Mouse (Mus musculus) embryonic stem cell, embryonic (primary cell): ENCODE results near the gene Cemip.

Experiments
- CTCF ChIA-PET, 4 experiments: fragments of 300-600 bp in 2 of 4; fragments of 350-600 bp in 2 of 4; sonication (Branson Sonifier 250); formaldehyde crosslinking; loops; one replicate each; lab custom pipeline; 2022; ENCODE audit warnings: inconsistent platforms in 2 of 4; lab: Charles Lee
- POLR2A ChIA-PET, 4 experiments: fragments of 300-600 bp in 2 of 4; fragments of 350-600 bp in 2 of 4; sonication (Branson Sonifier 250); formaldehyde crosslinking; loops; one replicate each; lab custom pipeline; 2022; ENCODE audit warnings: antibody characterized with exemption in 4 of 4, inconsistent platforms in 1 of 4; lab: Charles Lee

Gene Cemip

GRCm38 (mm10) chr7:83901425-83901824 is 184.9 kb downstream of the Cemip start:
- ChIA-PET POLR2A (interaction anchor here in 3 of 4 experiments (0.6 to 7.5 kb wide), 20 partner anchors 10 to 400 kb away, joined by 3 to 166 read pairs (median 20); partner anchors contain the start of genes Mesd (in 3 of the 3), Tlnrd1 (in 3 of the 3) and Stard5 (in 1 of the 3)), CTCF (interaction anchor here in 1 of 4 experiments (0.6 kb wide), 1 partner anchor 371 kb away, joined by 9 read pairs; no protein-coding TSS in a partner anchor)

GRCm38 (mm10) chr7:83900519-83900918 is 185.8 kb downstream of the Cemip start:
- CTCF ChIA-PET: interaction anchor here in 2 of 4 experiments (0.6 to 0.7 kb wide), 3 partner anchors 187 to 372 kb away, joined by 3 to 9 read pairs (median 3); no protein-coding TSS in a partner anchor
- POLR2A ChIA-PET: interaction anchor here in 3 of 4 experiments (0.6 to 7.5 kb wide), 12 partner anchors 9 to 348 kb away, joined by 3 to 166 read pairs (median 34); partner anchors contain the start of genes Mesd (in 3 of the 3), Tlnrd1 (in 3 of the 3) and Stard5 (in 1 of the 3)

- CTCF ChIA-PET: interaction anchor here in 2 of 4 experiments (0.5 to 0.9 kb wide), 2 partner anchors 12 to 852 kb away, joined by 3 to 5 read pairs; no protein-coding TSS in a partner anchor
- POLR2A ChIA-PET: interaction anchor here in 3 of 4 experiments (1.0 to 7.5 kb wide), 7 partner anchors 9 to 20 kb away, joined by 3 to 166 read pairs (median 6); partner anchors contain the start of genes Mesd (in 2 of the 3) and Tlnrd1 (in 2 of the 3)
These were observed 188.0 kb downstream of the Cemip start for GRCm38 (mm10) chr7:83898267-83898666.

GRCm38 (mm10) chr7:83896077-83896740 is 190.1 kb downstream of the Cemip start:
- POLR2A ChIA-PET: no interaction called here
- CTCF ChIA-PET: no interaction called here

GRCm38 (mm10) chr7:83894348-83894747 is 192.0 kb downstream of the Cemip start:
- ChIA-PET POLR2A (interaction anchor here in 2 of 4 experiments (0.5 to 1.3 kb wide), 2 partner anchors 8 to 10 kb away, joined by 3 read pairs; partner anchors contain the start of gene Mesd (in 1 of the 2)), CTCF (no interaction called here)

GRCm38 (mm10) chr7:83892333-83892669 is 194.0 kb downstream of the Cemip start:
- ChIA-PET CTCF (interaction anchor here in 2 of 4 experiments (1.1 to 1.4 kb wide), 4 partner anchors 28 to 197 kb away, joined by 4 to 7 read pairs (median 4); partner anchors contain the start of gene Cemip (in 1 of the 2)), POLR2A (interaction anchor here in 3 of 4 experiments (0.6 to 5.9 kb wide), 29 partner anchors 8 to 1025 kb away, joined by 3 to 160 read pairs (median 6); partner anchors contain the start of genes Stard5 (in 2 of the 3), Cfap161 (in 1 of the 3), Mesd (in 1 of the 3) and Mex3b (in 1 of the 3))

- POLR2A ChIA-PET: interaction anchor here (0.6 to 5.9 kb wide), 82 partner anchors 9 to 1125 kb away, joined by 3 to 160 read pairs (median 4); partner anchors contain the start of genes Cemip (in 2 of the 4), Cfap161 (in 2 of the 4), Stard5 (in 2 of the 4) and Mex3b (in 1 of the 4)
These were observed 194.6 kb downstream of the Cemip start for GRCm38 (mm10) chr7:83891433-83892332.

GRCm38 (mm10) chr7:83889946-83890345 is 196.4 kb downstream of the Cemip start:
- CTCF ChIA-PET: interaction anchor here in 1 of 4 experiments (1.2 kb wide), 1 partner anchor 87 kb away, joined by 3 read pairs; no protein-coding TSS in a partner anchor

More at GRCm38 (mm10) chr7:83891433-83892332, 194.6 kb downstream of the Cemip start:
- CTCF ChIA-PET: interaction anchor here (0.7 to 1.4 kb wide), 12 partner anchors 10 to 381 kb away, joined by 3 to 7 read pairs (median 4); partner anchors contain the start of genes Cemip (in 1 of the 4) and Stard5 (in 1 of the 4)

GRCm38 (mm10) chr7:83889383-83889782 is 196.9 kb downstream of the Cemip start:
- CTCF ChIA-PET: interaction anchor here in 1 of 4 experiments (1.2 kb wide), 1 partner anchor 86 kb away, joined by 3 read pairs; no protein-coding TSS in a partner anchor
- POLR2A ChIA-PET: interaction anchor here in 3 of 4 experiments (0.7 to 5.9 kb wide), 7 partner anchors 8 to 300 kb away, joined by 3 to 160 read pairs (median 12); no protein-coding TSS in a partner anchor

More at GRCm38 (mm10) chr7:83889946-83890345, 196.4 kb downstream of the Cemip start:
- POLR2A ChIA-PET: interaction anchor here in 3 of 4 experiments (0.7 to 5.9 kb wide), 8 partner anchors 8 to 299 kb away, joined by 3 to 160 read pairs (median 12); no protein-coding TSS in a partner anchor

GRCm38 (mm10) chr7:83886366-83887129 is 199.8 kb downstream of the Cemip start:
- ChIA-PET CTCF (interaction anchor here in 2 of 4 experiments (1.1 to 1.4 kb wide), 3 partner anchors 11 to 211 kb away, joined by 3 read pairs; no protein-coding TSS in a partner anchor), POLR2A (interaction anchor here in 3 of 4 experiments (0.6 to 5.9 kb wide), 13 partner anchors 12 to 361 kb away, joined by 3 to 166 read pairs (median 6); partner anchors contain the start of gene Stard5 (in 1 of the 3))

GRCm38 (mm10) chr7:83885835-83886234 is 200.5 kb downstream of the Cemip start:
- ChIA-PET CTCF (interaction anchor here in 3 of 4 experiments (0.5 to 1.2 kb wide), 3 partner anchors 12 to 421 kb away, joined by 3 to 5 read pairs (median 4); no protein-coding TSS in a partner anchor), POLR2A (interaction anchor here in 3 of 4 experiments (0.6 to 5.6 kb wide), 11 partner anchors 11 to 254 kb away, joined by 3 to 166 read pairs (median 8); partner anchors contain the start of genes Cfap161 (in 1 of the 3) and Stard5 (in 1 of the 3))

- CTCF ChIA-PET: interaction anchor here in 2 of 4 experiments (0.5 to 1.2 kb wide), 6 partner anchors 14 to 387 kb away, joined by 3 to 4 read pairs (median 3); no protein-coding TSS in a partner anchor
These were observed 201.3 kb downstream of the Cemip start for GRCm38 (mm10) chr7:83884921-83885532.

GRCm38 (mm10) chr7:83884021-83884658 is 202.2 kb downstream of the Cemip start, which contains the start of the genes Tlnrd1 and Mesd:
TSS of gene Tlnrd1 (minus strand) at chr7:83884305.
TSS of gene Mesd (plus strand) at chr7:83884466.
- CTCF ChIA-PET: interaction anchor here in 1 of 4 experiments (0.7 to 1.2 kb wide), 3 partner anchors 109 to 388 kb away, joined by 3 read pairs; no protein-coding TSS in a partner anchor

More at GRCm38 (mm10) chr7:83884921-83885532, 201.3 kb downstream of the Cemip start:
- POLR2A ChIA-PET: interaction anchor here (0.6 to 5.6 kb wide), 78 partner anchors 8 to 1651 kb away, joined by 3 to 166 read pairs (median 4); partner anchors contain the start of genes Stard5 (in 3 of the 4), Abhd17c (in 1 of the 4), Cfap161 (in 1 of the 4) and Il16 (in 1 of the 4)

GRCm38 (mm10) chr7:83883276-83884020 is 202.9 kb downstream of the Cemip start:
- ChIA-PET CTCF (no interaction called here), POLR2A (interaction anchor here (0.6 to 5.6 kb wide), 36 partner anchors 8 to 1664 kb away, joined by 3 to 166 read pairs (median 6); partner anchors contain the start of genes Cfap161 (in 1 of the 4), Il16 (in 1 of the 4) and Stard5 (in 1 of the 4))

More at GRCm38 (mm10) chr7:83884021-83884658, 202.2 kb downstream of the Cemip start, which contains the start of the genes Tlnrd1 and Mesd:
- POLR2A ChIA-PET: interaction anchor here (0.6 to 5.6 kb wide), 74 partner anchors 7 to 1650 kb away, joined by 3 to 166 read pairs (median 5); partner anchors contain the start of genes Stard5 (in 3 of the 4), Abhd17c (in 1 of the 4), Cfap161 (in 1 of the 4) and Il16 (in 1 of the 4)
